In genomic region chr17:86507342-86508211, GRCm38 (mm10) we compare ENCODE assay signal across 8 mouse cellular contexts. TPM values are rescaled to one million over a fixed set of nuclear protein-coding genes. Genes with fewer than 3 reads are reported as not detected.
DNase-seq lines count a peak whose midpoint lies in the region; ATAC-seq and TF ChIP-seq lines count a peak whose summit lies in the region.

No protein-coding gene starts in this region.

- H3K36me3 ChIP-seq in embryonic facial prominence, embryonic 15.5 days: no peaks in the 10 kb centered on the region
- no peaks in the 10 kb centered on the region for H3K36me3 ChIP-seq in intestine, embryonic 16.5 days (ENCODE audit: control insufficient read depth, insufficient read depth, low read length)

- ATAC-seq in embryonic facial prominence, embryonic 15.5 days (ENCODE audit: insufficient number of reproducible peaks, low FRiP score, low TSS enrichment, low read depth): no peak
- ATAC-seq in intestine, embryonic 16.5 days: no peak

- TF ChIP-seq CTCF in lung, adult 2 months (IDR thresholded peaks at IDR 0.05; ENCODE audit: insufficient read depth, low read length): no peak

- no peak for TF ChIP-seq POLR2A in lung, adult 2 months (IDR thresholded peaks at IDR 0.05; ENCODE audit: borderline replicate concordance, extremely low read depth, low read depth, low read length)

- no peak overlapping the region for H3K4me3 ChIP-seq in lung, adult 2 months (replicated peaks; ENCODE audit: extremely low read depth, low read depth, low read length)
- no peak overlapping the region for H3K4me3 ChIP-seq in embryonic facial prominence, embryonic 15.5 days (replicated peaks)
- H3K4me3 ChIP-seq in intestine, embryonic 16.5 days (ENCODE audit: low read length): no peak overlapping the region

- no peaks in the 10 kb centered on the region for H3K9me3 ChIP-seq in embryonic facial prominence, embryonic 15.5 days (replicated peaks)
- no peaks in the 10 kb centered on the region for H3K9me3 ChIP-seq in intestine, embryonic 16.5 days (ENCODE audit: control insufficient read depth, low read length)

- peaks cover 16% of the 10 kb centered on the region for H3K4me1 ChIP-seq in lung, adult 2 months (ENCODE audit: control insufficient read depth, insufficient read depth, low read length)
- H3K4me1 ChIP-seq in embryonic facial prominence, embryonic 15.5 days: peaks cover 11% of the 10 kb centered on the region; the same call in 1 of the 2 replicates
- H3K4me1 ChIP-seq in intestine, embryonic 16.5 days (ENCODE audit: control insufficient read depth, insufficient read depth, low read length): no peaks in the 10 kb centered on the region

- no peaks in the 10 kb centered on the region for H3K27me3 ChIP-seq in embryonic facial prominence, embryonic 15.5 days
- no peaks in the 10 kb centered on the region for H3K27me3 ChIP-seq in intestine, embryonic 16.5 days (replicated peaks; ENCODE audit: control insufficient read depth, insufficient read depth, low read length)

- 41% methylated on average over 19 of the region's 19 CpGs for WGBS in lung, adult 2 months
- WGBS in embryonic facial prominence, embryonic 15.5 days: 59% methylated on average over 19 of the region's 19 CpGs
- WGBS in intestine, embryonic 16.5 days: 63% methylated on average over 19 of the region's 19 CpGs

- no peak overlapping the region for H3K4me2 ChIP-seq in embryonic facial prominence, embryonic 15.5 days (replicated peaks)
- no peak overlapping the region for H3K4me2 ChIP-seq in intestine, embryonic 16.5 days (ENCODE audit: low read depth, low read length)

- H3K9ac ChIP-seq in embryonic facial prominence, embryonic 15.5 days: no peak overlapping the region
- no peak overlapping the region for H3K9ac ChIP-seq in intestine, embryonic 16.5 days (ENCODE audit: low read depth, low read length)

- peak overlapping the region; percentile 79; the same call in 1 of the 2 replicates for H3K27ac ChIP-seq in embryonic facial prominence, embryonic 15.5 days (replicated peaks)
- peak overlapping the region; percentile 56 for H3K27ac ChIP-seq in intestine, embryonic 16.5 days (ENCODE audit: low read length)

- DNase-seq in lung, adult 18-20 months: peak; percentile 55 to 67
- no peak for DNase-seq in lung, adult 2 months
- DNase-seq in lung, postnatal 4 days: peak; percentile 56 to 74
- no peak for DNase-seq in thymus, postnatal 36 days
- no peak for DNase-seq in T-cell, adult 2 months (ENCODE audit: low spot score)
- DNase-seq in spleen, postnatal 4 days (ENCODE audit: low spot score in 2 of 2): no peak

RNA-seq across cellular contexts. Expression of gene Gm10309, which starts 2.5 kb away (rescaled TPM):
- polyA plus RNA-seq in lung, adult 2 months (2012; rRNA removed): 0.30 and 0.37 TPM in 2 replicates
- 0.36 and 0.45 TPM in 2 replicates for polyA plus RNA-seq in embryonic facial prominence, embryonic 15.5 days (2015; fragmentation: Nextera tagmentation; extraction: Ambion mirVana)
- polyA plus RNA-seq in intestine, embryonic 16.5 days (2015; fragmentation: Nextera tagmentation; extraction: Ambion mirVana): 0.24 and 0.37 TPM in 2 replicates

Comparison
In these comparisons a context has a peak if more than half of its experiments do, and no peak if none do; other contexts are left out.
1. DNase-seq: peak in lung, adult 18-20 months (2 of 2) and lung, postnatal 4 days (2 of 2); none in lung, adult 2 months (single experiment), thymus, postnatal 36 days (0 of 2), T-cell, adult 2 months (single experiment) and spleen, postnatal 4 days (0 of 2).